Mouse (Mus musculus) lung, adult 2 months (tissue): ENCODE measurements at regions not wholly inside any gene's neighbourhood (a gene's known extent, or its start where the extent isn't known, plus 50 kb on each side); places are given as distances from the start of the nearest gene placed in this dataset.

Source experiments
- CTCF ChIP-seq: fragments of 200-500 bp; IDR thresholded peaks from 2 replicates; pipeline ENCODE4 v1.5.1; 2011; ENCODE audit warnings: mild to moderate bottlenecking, low read length, control low read depth; ENCODE audit not compliant: insufficient read depth
- POLR2A ChIP-seq: fragments of 200-500 bp; IDR thresholded peaks from 2 replicates; pipeline ENCODE4 v1.6.1; 2011; ENCODE audit warnings: low read depth, mild to moderate bottlenecking, control low read depth, low read length, borderline replicate concordance; ENCODE audit errors: extremely low read depth

DNA sequence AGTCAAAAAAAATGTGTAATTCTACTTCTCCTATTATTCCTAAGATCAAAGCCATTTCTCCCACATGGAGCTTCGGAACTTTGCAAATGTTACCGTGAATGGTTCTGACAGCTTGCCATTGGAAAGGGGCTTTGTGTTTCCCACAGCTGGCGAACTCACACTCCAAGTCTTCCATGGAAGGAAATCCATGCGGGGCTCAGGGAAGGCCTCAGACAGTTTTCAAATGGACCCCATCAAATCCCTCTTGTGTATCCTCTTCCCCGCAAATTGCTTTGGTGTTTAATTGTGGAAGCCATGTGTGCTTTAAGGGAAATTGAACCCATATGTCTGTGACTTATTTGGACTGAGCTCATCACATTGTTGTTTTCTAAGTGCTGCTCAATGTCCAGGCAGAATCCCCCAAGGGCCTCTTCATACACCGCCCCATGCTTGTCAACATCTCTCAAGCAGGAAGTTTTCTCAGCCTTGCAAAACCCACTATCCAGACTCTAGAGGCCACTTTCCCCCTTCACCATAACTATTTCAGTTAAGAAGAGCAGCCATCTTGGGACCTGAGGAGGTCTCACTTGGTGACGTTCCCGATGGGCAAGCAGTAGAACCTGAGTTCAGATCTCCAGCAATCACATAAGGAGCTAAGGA, 310.1 kb upstream of the Prkcq start:
- TF ChIP-seq POLR2A (no peak), CTCF (no peak)
